Mouse (Mus musculus) embryonic fibroblast, embryonic 13.5 days (primary cell): ENCODE data around the gene Nfib. TPM values are rescaled to one million over a fixed set of nuclear protein-coding genes. Genes with fewer than 3 reads are reported as not detected.
A peak's percentile ranks its signal among the peaks of the same experiment; 100 is the strongest.

ENCODE experiments used
- H3K27ac ChIP-seq: 2 replicates; pipeline ENCODE4 v1.5.1; 2012; ENCODE audit warnings: low read length, control low read depth, inconsistent platforms; ENCODE audit not compliant: insufficient read depth
- H3K4me1 ChIP-seq: 2 replicates; pipeline ENCODE4 v1.6.1; 2011; ENCODE audit warnings: low read length; ENCODE audit not compliant: control insufficient read depth, insufficient read depth
- H3K4me3 ChIP-seq: 2 replicates; pipeline ENCODE4 v1.5.1; 2011; ENCODE audit warnings: mild to moderate bottlenecking, control low read depth, low read length; ENCODE audit not compliant: insufficient read depth
- CTCF ChIP-seq: IDR thresholded peaks from 2 replicates; pipeline ENCODE4 v1.5.1; 2011; ENCODE audit warnings: mild to moderate bottlenecking, control low read depth, low read length, moderate library complexity, borderline replicate concordance; ENCODE audit not compliant: insufficient read depth
- POLR2A ChIP-seq: IDR thresholded peaks from 2 replicates; pipeline ENCODE4 v1.6.1; 2011; ENCODE audit warnings: low read depth, mild to moderate bottlenecking, control low read depth, low read length, moderate library complexity
- polyA plus RNA-seq: library from polyadenylated mRNA; stranded (reverse); fragments of >200 nt; gene quantifications from 2 replicates; pipeline ENCODE4 v1.2.4, GENCODE M21; 2011; ENCODE audit warnings: low read depth; ENCODE audit not compliant: missing spikeins, insufficient read length

The Nfib gene
- polyA plus RNA-seq, 1 experiment: 69.5 TPM

GRCm38 (mm10) chr4:82635881-82636280 is 69.7 kb downstream of the Nfib start:
- Histone ChIP-seq H3K4me1 (peaks cover 4% of the 10 kb centered on the region), H3K27ac (no peak overlapping the region), H3K4me3 (no peak overlapping the region)
- no peak for TF ChIP-seq POLR2A
- no peak for TF ChIP-seq CTCF

GRCm38 (mm10) chr4:82635118-82635517 is 70.4 kb downstream of the Nfib start:
- Histone ChIP-seq H3K4me3 (no peak overlapping the region), H3K4me1 (no peaks in the 10 kb centered on the region), H3K27ac (no peak overlapping the region)
- TF ChIP-seq CTCF: no peak
- TF ChIP-seq POLR2A: no peak

- TF ChIP-seq CTCF: no peak
- no peak for TF ChIP-seq POLR2A
- Histone ChIP-seq H3K27ac (no peak overlapping the region), H3K4me1 (no peaks in the 10 kb centered on the region), H3K4me3 (no peak overlapping the region)
These were observed 71.2 kb downstream of the Nfib start for GRCm38 (mm10) chr4:82634365-82634764.

GRCm38 (mm10) chr4:82624285-82625045 is 81.1 kb downstream of the Nfib start:
- TF ChIP-seq CTCF (no peak), POLR2A (no peak)
- H3K4me1 ChIP-seq: peaks cover 2% of the 10 kb centered on the region; the same call in 1 of the 2 replicates
- H3K27ac ChIP-seq: no peak overlapping the region
- H3K4me3 ChIP-seq: no peak overlapping the region

DNA sequence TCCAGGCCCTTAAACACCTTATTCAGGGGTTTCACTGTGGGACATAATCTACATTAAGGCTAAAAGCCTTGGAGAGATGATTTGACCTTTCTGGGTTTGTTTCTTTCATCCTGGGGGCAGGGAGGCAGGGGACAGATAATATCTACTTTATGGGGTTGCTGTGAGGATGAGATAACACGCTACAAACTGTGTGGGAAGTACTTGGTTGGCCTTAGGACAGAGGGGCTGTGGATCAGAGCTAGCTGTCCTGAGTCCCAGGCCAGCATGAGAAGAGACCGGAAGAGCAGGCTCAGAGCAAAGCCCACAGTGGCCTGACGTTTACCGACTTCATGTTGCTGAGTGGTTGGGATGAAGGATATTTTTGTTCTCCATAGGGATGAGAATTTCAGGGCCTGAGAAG is 81.7 kb downstream of the Nfib start:
- no peak for TF ChIP-seq CTCF
- no peak overlapping the region for H3K4me3 ChIP-seq
- H3K4me1 ChIP-seq: peaks cover 2% of the 10 kb centered on the region; the same call in 1 of the 2 replicates
- peak overlapping the region; percentile 82 for H3K27ac ChIP-seq

- Histone ChIP-seq H3K4me3 (no peak overlapping the region), H3K27ac (peak overlapping the region; percentile 82), H3K4me1 (peaks cover 2% of the 10 kb centered on the region; the same call in 1 of the 2 replicates)
- TF ChIP-seq CTCF (no peak), POLR2A (no peak)
These were observed 82.4 kb downstream of the Nfib start for GRCm38 (mm10) chr4:82623081-82623538.

DNA sequence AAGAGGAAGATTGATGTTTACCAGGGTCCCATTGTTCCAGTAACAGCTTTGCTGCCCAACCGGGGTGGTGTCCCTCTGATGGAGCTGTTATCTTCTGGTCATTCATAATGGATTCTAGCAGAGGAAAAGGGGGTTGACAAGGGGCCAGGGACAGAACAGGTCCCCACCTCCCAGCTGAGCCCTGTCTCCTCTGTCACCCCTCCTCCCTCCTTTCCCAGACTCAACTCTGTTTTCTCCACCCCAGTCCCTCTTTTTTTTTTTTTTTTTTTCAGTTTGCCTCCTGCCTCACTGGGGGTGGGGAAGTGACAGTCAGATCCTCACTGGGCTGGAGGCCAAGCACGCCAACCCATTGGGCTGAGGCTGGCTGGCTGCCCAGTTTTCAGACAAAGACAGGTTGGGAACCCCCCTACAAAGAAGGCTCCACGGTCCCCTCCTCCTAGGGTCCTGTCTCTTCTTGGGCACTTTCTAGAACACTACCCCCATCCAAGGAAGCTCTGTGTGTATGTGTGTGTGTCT is 83.2 kb downstream of the Nfib start:
- H3K4me1 ChIP-seq: peaks cover 2% of the 10 kb centered on the region; the same call in 1 of the 2 replicates
- H3K27ac ChIP-seq: peak overlapping the region; percentile 80
- TF ChIP-seq CTCF (no peak), POLR2A (no peak)

GRCm38 (mm10) chr4:82619539-82619941 is 86.0 kb downstream of the Nfib start:
- TF ChIP-seq CTCF (no peak), POLR2A (no peak)
- Histone ChIP-seq H3K4me1 (peaks cover 2% of the 10 kb centered on the region; the same call in 1 of the 2 replicates), H3K27ac (no peak overlapping the region), H3K4me3 (no peak overlapping the region)

More for the DNA sequence above, 83.2 kb downstream of the Nfib start:
- no peak overlapping the region for H3K4me3 ChIP-seq

DNA sequence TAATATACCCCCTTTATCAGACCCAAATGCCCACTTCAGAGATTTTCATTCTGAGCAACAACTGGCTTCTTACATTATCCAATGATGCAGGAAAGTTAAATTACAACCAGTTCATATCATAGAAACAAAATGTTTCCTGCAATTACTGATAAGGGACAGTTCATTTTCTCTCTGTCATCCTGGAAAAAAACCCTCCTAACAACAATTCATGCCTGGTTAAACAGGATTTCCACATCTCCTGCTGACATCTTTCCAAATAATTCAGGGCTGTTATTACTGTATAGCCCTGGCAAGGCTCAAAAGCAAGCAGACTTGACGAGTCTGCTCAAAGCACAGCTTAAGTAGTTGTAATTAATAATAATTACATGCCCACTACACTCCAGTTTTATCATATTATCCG is 86.5 kb downstream of the Nfib start:
- Histone ChIP-seq H3K27ac (no peak overlapping the region), H3K4me3 (no peak overlapping the region), H3K4me1 (peaks cover 2% of the 10 kb centered on the region; the same call in 1 of the 2 replicates)
- TF ChIP-seq POLR2A: no peak

- H3K27ac ChIP-seq: no peak overlapping the region
- TF ChIP-seq CTCF (no peak), POLR2A (no peak)
- H3K4me3 ChIP-seq: no peak overlapping the region
- H3K4me1 ChIP-seq: peaks cover under 1% of the 10 kb centered on the region; the same call in 1 of the 2 replicates
These were observed 88.3 kb downstream of the Nfib start for GRCm38 (mm10) chr4:82617257-82617656.
